Mouse (Mus musculus) hindbrain, embryonic 13.5 days (tissue): ENCODE results near the gene Stmnd1. TPM values are rescaled to one million over a fixed set of nuclear protein-coding genes. Genes with fewer than 3 reads are reported as not detected.

Experiments
- ATAC-seq: fragments of 200-750 bp; cut with Nextera tagmentation; 2 replicates; pipeline ENCODE4 v1.8.0; 2017; ENCODE audit warnings: moderate TSS enrichment; ENCODE audit not compliant: low FRiP score
- H3K27ac ChIP-seq: fragments of 300-500 bp; sonication (generic); 2 replicates; pipeline ENCODE4 v1.5.1; 2015; ENCODE audit warnings: inconsistent platforms, mild to moderate bottlenecking, moderate library complexity
- H3K27me3 ChIP-seq: fragments of 300-500 bp; sonication (generic); 2 replicates; pipeline ENCODE4 v1.6.1; 2015; ENCODE audit warnings: mild to moderate bottlenecking, inconsistent platforms
- H3K36me3 ChIP-seq: fragments of 300-500 bp; sonication (generic); 2 replicates; pipeline ENCODE4 v1.6.1; 2015; ENCODE audit warnings: mild to moderate bottlenecking, inconsistent platforms
- H3K4me1 ChIP-seq: fragments of 300-500 bp; sonication (generic); replicated peaks from 2 replicates; pipeline ENCODE4 v1.6.1; 2015; ENCODE audit warnings: inconsistent platforms
- H3K4me2 ChIP-seq: fragments of 300-500 bp; sonication (generic); 2 replicates; pipeline ENCODE4 v1.6.1; 2015; ENCODE audit warnings: inconsistent platforms, mild to moderate bottlenecking, moderate library complexity
- H3K4me3 ChIP-seq: fragments of 300-500 bp; sonication (generic); 2 replicates; pipeline ENCODE4 v1.5.1; 2015; ENCODE audit warnings: mild to moderate bottlenecking, inconsistent platforms
- H3K9ac ChIP-seq: fragments of 300-500 bp; sonication (generic); 2 replicates; pipeline ENCODE4 v1.6.1; 2015; ENCODE audit warnings: mild to moderate bottlenecking, inconsistent platforms
- H3K9me3 ChIP-seq: fragments of 300-500 bp; sonication (generic); 2 replicates; pipeline ENCODE4 v1.6.1; 2016; ENCODE audit warnings: inconsistent platforms
- WGBS: fragments of 180-500 bp; shearing (Covaris S2); methylation state at CpG from one replicate; pipeline ENCODE4 v1.1.7; 2015; 5-methylcytosine and 5-hydroxymethylcytosine counted together
- polyA plus RNA-seq: library from polyadenylated mRNA; unstranded; fragments of >200 nt; fragmentation: Nextera tagmentation; extraction: Ambion mirVana; gene quantifications from 2 replicates; pipeline ENCODE4 v1.2.1, GENCODE M21; 2015

The Stmnd1 gene
- polyA plus RNA-seq, 1 experiment from 2014 or later: not detected

DNA sequence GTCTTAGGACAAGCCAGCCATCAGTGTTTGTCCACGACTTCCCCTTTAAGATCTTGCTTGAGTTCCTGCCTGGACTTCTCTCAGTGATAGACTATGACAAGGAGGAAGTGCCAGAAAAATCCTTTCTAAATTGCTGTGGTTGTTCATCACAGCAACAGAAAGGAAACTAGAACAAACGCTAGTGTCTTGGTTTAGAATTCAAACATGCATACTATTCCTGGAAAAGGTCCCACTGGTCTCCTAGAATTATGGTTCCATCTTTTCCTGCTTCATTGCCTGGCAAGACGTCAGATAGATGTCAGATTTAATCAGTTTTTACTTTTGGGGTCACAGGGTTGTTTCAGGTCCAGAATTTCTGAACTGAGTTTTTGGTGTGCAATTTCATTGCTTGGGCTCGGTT is 14.0 kb upstream of the Stmnd1 start:
- no peaks in the 10 kb centered on the region for H3K27me3 ChIP-seq
- 75% methylated on average over 4 of the region's 4 CpGs for WGBS
- ATAC-seq: no peak
- H3K9ac ChIP-seq: no peak overlapping the region
- H3K4me3 ChIP-seq: no peak overlapping the region
- H3K27ac ChIP-seq: no peak overlapping the region
- H3K9me3 ChIP-seq: no peaks in the 10 kb centered on the region
- no peaks in the 10 kb centered on the region for H3K36me3 ChIP-seq
- H3K4me2 ChIP-seq: no peak overlapping the region
- no peaks in the 10 kb centered on the region for H3K4me1 ChIP-seq

DNA sequence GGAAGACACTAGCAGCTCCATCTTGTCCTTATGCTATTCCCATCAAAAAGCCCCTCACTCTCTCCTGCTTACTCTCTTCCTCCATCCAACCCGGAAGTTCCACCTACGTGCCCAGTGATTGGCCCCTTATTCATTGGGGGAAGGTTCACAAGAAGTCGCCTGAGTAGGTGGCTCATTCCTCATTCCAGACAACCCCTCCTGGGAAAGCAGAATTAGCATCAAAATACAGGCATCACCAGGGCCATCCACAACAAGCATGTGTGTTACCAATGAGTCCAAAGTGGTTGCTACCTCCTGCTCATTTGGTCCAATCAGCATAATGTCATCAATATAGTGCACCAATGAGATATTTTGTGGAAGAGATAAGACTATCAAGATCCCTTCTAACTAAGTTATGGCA is 12.3 kb upstream of the Stmnd1 start:
- 0 out of 2 replicates have a peak, but pooled peaks cover 2% of the 10 kb centered on the region for H3K27me3 ChIP-seq
- H3K4me2 ChIP-seq: no peak overlapping the region
- H3K9ac ChIP-seq: no peak overlapping the region
- H3K9me3 ChIP-seq: no peaks in the 10 kb centered on the region
- H3K4me3 ChIP-seq: no peak overlapping the region
- no peak for ATAC-seq
- H3K36me3 ChIP-seq: no peaks in the 10 kb centered on the region
- no peaks in the 10 kb centered on the region for H3K4me1 ChIP-seq
- H3K27ac ChIP-seq: no peak overlapping the region
- WGBS: 44% methylated on average over 3 of the region's 3 CpGs

DNA sequence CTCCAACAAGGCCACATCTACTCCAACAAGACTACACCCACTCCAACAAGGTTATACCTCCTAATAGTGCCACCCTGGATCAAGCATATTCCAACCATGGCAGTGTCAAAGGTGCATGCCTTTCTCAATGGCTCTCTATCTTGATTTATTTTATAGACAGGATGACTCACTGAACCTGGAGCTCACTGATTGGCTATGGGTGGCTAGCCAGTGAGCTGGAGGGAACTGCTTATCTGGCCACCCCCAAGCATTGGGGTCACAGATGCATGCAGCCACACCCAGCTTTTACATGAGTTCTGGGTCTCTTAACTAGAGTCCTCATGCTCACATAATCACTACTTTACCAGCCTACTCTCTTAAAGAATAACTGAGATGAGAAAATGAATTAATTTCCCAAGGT is 5.7 kb upstream of the Stmnd1 start:
- Histone ChIP-seq H3K36me3 (no peaks in the 10 kb centered on the region), H3K27me3 (0 out of 2 replicates have a peak, but pooled peaks cover 2% of the 10 kb centered on the region), H3K9ac (no peak overlapping the region), H3K4me3 (no peak overlapping the region), H3K4me2 (no peak overlapping the region), H3K27ac (no peak overlapping the region), H3K4me1 (peaks cover 20% of the 10 kb centered on the region), H3K9me3 (no peaks in the 10 kb centered on the region)
- ATAC-seq: no peak

DNA sequence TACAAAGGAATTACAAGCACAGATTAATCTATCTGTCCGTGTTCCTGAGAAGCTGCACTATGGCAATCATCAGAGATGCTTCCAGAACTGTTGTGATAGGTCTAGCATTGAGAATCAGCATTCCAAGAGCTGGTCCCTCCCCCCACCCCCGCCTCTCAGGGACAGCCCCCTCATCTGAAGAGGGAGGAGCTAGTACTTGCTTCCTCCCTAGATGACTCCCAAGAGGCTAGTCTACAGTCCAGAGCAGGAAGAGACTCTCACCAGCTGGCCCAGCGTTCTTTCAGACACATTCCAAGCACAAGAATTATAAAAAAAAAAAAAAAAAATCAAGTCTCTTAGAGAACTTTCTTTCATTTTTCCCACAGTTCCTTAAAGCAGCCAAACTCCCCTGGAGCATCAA is 5.2 kb upstream of the Stmnd1 start:
- no peak overlapping the region for H3K4me3 ChIP-seq
- 49% methylated on average over 3 of the region's 3 CpGs for WGBS
- peaks cover 26% of the 10 kb centered on the region for H3K4me1 ChIP-seq
- 0 out of 2 replicates have a peak, but pooled peaks cover 2% of the 10 kb centered on the region for H3K27me3 ChIP-seq
- H3K9me3 ChIP-seq: no peaks in the 10 kb centered on the region
- no peak for ATAC-seq
- H3K4me2 ChIP-seq: no peak overlapping the region
- H3K36me3 ChIP-seq: no peaks in the 10 kb centered on the region
- no peak overlapping the region for H3K9ac ChIP-seq
- no peak overlapping the region for H3K27ac ChIP-seq

DNA sequence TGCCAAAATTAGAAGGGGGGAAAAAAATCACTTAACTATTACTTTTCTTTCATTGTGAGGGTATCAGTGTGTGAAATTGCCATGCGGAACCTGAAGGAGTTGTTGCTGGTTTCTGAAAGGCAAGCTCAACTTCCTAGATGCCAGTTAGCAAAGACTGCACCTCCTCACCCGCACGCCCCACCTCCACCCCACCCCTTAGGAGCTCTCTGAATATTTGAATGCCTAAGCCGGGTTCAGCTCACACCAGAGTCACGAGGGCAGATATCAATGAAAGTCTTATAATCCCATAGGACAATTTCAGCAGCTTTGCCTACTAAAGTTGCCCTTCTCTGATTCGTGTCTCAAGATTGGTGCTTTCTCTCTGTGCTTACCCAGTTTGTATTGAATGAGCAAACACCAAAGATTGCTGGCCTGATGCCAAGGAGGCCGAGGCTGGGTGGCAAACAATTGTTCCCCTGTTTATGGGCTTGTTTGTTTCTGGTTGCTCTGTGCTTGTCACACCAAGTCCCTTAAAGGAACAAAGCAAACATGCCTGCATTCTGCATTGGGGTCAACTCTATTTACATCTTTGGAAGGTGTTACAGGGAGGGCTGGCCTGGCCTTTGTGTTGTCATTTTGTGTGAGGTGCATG is 4.6 kb upstream of the Stmnd1 start:
- ATAC-seq: no peak

DNA sequence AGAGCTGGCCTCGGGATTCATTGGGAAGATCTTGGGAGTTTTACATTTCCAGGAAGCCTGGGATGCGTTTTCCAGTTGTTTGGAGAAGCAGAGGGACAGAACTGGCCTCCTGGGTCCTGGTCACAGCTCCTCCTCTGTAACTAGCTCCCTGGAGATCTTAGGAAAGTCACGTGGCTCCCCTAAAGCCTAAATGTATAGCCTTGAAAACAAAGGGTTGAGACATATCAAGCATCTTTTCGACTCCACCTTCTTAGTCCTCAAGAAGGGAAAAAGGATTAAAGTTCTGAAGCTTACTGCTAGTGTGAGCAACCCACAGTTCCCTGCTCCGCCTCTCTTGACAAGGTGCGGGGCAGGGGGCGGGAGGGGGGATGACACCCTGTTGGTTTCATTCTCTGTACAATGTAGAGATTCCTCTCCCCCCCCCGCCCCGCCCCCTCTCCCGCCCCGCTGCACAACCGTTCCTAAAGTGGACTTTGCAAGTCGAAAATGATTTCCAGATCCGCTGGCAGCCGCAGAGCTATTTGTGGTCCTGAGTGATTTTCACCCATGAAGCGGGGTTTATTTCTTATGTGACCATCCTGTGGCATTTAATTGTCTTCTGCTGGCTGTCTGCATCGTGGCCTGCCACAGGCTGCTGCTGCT is 589 bp upstream of the Stmnd1 start:
- no peaks in the 10 kb centered on the region for H3K36me3 ChIP-seq
- H3K9me3 ChIP-seq: no peaks in the 10 kb centered on the region
- peaks cover 30% of the 10 kb centered on the region for H3K4me1 ChIP-seq
- peak overlapping the region; percentile 43; the same call in 1 of the 2 replicates for H3K9ac ChIP-seq
- peak overlapping the region; percentile 48; the same call in 1 of the 2 replicates for H3K27ac ChIP-seq
- H3K4me3 ChIP-seq: 0 out of 2 replicates have a peak overlapping the region, but pooled peaks have one; percentile 15
- peak overlapping the region; percentile 42 for H3K4me2 ChIP-seq
- no peak for ATAC-seq
- 11% methylated on average over 17 of the region's 17 CpGs for WGBS
- H3K27me3 ChIP-seq: 0 out of 2 replicates have a peak, but pooled peaks cover 2% of the 10 kb centered on the region

More for the DNA sequence above, 4.6 kb upstream of the Stmnd1 start:
- H3K4me3 ChIP-seq: no peak overlapping the region
- 0 out of 2 replicates have a peak, but pooled peaks cover 2% of the 10 kb centered on the region for H3K27me3 ChIP-seq
- H3K4me1 ChIP-seq: peaks cover 30% of the 10 kb centered on the region
- no peaks in the 10 kb centered on the region for H3K36me3 ChIP-seq
- H3K27ac ChIP-seq: peak overlapping the region; percentile 42
- 28% methylated on average over 7 of the region's 7 CpGs for WGBS
- H3K4me2 ChIP-seq: no peak overlapping the region
- H3K9me3 ChIP-seq: no peaks in the 10 kb centered on the region
- no peak overlapping the region for H3K9ac ChIP-seq

DNA sequence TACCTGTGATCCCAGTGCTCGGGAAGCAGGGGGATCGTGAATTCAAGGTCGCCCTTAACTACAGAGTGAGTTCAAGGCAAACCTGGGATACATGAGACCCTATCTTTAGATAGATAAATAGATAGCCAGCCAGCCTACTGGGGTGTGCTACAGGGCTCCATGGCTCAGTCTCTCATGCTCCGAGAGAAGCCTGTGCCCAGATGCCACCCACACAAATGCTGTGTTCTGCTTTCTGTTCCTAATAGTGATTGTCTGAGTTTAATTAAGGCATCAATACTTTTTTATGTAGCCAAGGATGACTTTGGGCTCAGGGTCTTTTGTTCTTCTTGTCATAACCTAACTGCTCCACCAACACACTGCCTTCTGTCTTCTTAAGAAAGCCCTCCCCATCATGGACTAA is 2.2 kb downstream of the Stmnd1 start:
- Histone ChIP-seq H3K36me3 (no peaks in the 10 kb centered on the region), H3K4me1 (peaks cover 12% of the 10 kb centered on the region), H3K27me3 (0 out of 2 replicates have a peak, but pooled peaks cover 2% of the 10 kb centered on the region), H3K4me3 (no peak overlapping the region), H3K9me3 (no peaks in the 10 kb centered on the region), H3K9ac (no peak overlapping the region), H3K27ac (no peak overlapping the region), H3K4me2 (no peak overlapping the region)
- 94% methylated on average over 4 of the region's 4 CpGs for WGBS
- no peak for ATAC-seq

DNA sequence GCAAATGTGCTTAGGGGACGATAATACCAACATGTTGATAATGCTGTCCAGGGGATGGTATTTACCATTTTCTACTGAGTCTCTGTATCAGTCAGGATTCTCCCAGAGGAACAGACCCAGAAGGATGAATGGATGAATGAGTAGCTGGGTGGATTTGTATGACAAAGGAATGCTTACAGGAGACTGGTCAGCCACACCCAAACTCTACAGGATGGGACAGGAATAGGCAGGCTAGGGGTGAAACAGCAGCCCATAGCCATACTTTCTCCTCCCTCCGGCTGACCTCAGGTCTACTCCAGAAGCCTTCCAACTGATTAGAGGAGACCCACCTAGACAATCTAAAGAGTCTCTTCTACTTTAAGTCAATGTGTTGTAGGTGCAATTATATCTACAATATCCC is 9.0 kb downstream of the Stmnd1 start:
- H3K9me3 ChIP-seq: no peaks in the 10 kb centered on the region
- H3K27ac ChIP-seq: no peak overlapping the region
- no peak overlapping the region for H3K9ac ChIP-seq
- H3K4me3 ChIP-seq: no peak overlapping the region
- 91% methylated on average over 2 of the region's 2 CpGs for WGBS
- H3K4me2 ChIP-seq: no peak overlapping the region
- no peak for ATAC-seq
- H3K27me3 ChIP-seq: no peaks in the 10 kb centered on the region
- H3K4me1 ChIP-seq: no peaks in the 10 kb centered on the region
- H3K36me3 ChIP-seq: no peaks in the 10 kb centered on the region

DNA sequence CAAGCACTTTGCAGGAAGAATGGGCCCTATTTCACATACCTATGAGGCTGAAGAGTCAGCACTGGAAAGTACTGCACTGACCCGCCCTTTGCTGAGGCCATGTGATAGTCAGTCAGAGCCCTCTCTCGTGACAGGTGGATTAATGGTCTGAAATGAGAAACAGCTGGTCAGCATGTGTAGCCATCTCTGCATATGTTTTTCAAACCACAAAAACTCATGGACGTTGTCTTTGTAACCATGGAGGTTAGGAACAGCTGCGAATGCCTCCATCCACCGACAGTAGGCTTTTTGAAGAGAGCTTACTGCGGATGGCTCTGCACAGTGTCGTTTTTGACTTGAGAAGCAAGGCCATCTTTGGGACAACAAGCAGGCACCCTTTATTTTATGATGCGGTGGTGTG is 14.3 kb downstream of the Stmnd1 start:
- no peak for ATAC-seq
- Histone ChIP-seq H3K27ac (no peak overlapping the region), H3K4me1 (no peaks in the 10 kb centered on the region), H3K9me3 (no peaks in the 10 kb centered on the region), H3K9ac (no peak overlapping the region), H3K36me3 (no peaks in the 10 kb centered on the region), H3K4me2 (no peak overlapping the region), H3K27me3 (no peaks in the 10 kb centered on the region), H3K4me3 (no peak overlapping the region)
- 83% methylated on average over 8 of the region's 8 CpGs for WGBS

DNA sequence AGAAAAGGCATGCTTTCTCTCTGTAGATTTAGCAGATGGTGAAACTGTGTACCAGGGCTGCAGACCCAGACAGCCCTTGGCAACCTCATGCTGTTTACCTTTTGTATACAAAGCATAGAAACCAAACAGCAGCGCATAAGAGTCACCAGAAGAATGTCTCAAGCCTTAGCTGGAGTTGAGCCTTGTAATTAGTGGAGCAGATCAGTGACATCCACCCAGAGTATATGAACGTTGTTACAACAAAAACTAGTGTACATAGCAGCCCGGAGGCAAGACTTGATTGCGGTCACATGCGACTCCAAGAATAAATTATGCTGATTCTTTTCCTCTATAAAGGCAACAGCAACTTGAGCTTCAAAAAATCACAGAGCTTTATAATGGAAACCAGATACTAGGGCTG is 14.9 kb downstream of the Stmnd1 start:
- H3K4me2 ChIP-seq: no peak overlapping the region
- no peaks in the 10 kb centered on the region for H3K36me3 ChIP-seq
- no peak overlapping the region for H3K27ac ChIP-seq
- WGBS: 82% methylated on average over 5 of the region's 5 CpGs
- H3K27me3 ChIP-seq: no peaks in the 10 kb centered on the region
- no peak for ATAC-seq
- H3K4me1 ChIP-seq: no peaks in the 10 kb centered on the region
- H3K4me3 ChIP-seq: no peak overlapping the region
- no peaks in the 10 kb centered on the region for H3K9me3 ChIP-seq
- no peak overlapping the region for H3K9ac ChIP-seq

DNA sequence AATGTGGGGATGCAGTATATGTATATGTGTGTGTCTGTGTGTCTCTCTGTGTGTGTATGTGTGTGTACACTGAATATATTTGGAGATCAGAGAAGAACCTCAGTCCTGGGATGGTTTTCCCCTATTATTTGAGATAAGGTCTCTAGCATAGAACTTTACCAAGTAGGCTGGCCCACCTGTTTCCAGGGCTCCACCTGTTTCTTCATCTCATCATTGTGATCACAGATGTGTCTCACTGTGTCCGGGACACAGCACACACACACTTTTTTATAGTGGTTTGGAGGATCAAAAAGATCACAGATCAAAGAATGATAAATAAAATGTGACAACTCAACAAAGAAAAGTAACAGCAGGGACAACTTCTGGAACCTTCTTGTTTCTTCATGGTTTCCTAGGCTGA is 17.0 kb downstream of the Stmnd1 start:
- 80% methylated on average over 1 of the region's 1 CpGs for WGBS
- no peaks in the 10 kb centered on the region for H3K27me3 ChIP-seq
- no peaks in the 10 kb centered on the region for H3K9me3 ChIP-seq
- no peak overlapping the region for H3K9ac ChIP-seq
- no peak overlapping the region for H3K4me3 ChIP-seq
- no peak overlapping the region for H3K27ac ChIP-seq
- ATAC-seq: no peak
- no peaks in the 10 kb centered on the region for H3K36me3 ChIP-seq
- H3K4me2 ChIP-seq: no peak overlapping the region
- no peaks in the 10 kb centered on the region for H3K4me1 ChIP-seq

DNA sequence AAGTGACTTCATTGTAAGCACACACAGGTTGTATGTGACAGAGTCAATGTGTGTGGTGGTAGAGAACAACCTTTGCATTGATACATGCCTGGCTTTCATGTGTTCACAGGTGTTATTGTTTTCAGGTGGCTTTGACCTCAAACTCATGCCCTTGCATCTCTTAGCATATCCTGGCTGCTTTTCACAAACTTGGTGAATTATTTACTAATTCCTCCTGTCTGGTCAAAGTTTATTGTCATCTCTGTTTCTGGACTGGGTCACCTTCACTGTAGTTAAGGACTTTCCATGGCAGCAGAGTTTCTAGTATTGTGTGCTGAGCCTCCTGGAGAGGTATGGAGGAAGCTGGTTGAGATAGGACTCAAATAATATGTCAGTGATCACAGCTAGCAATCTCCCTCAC is 20.8 kb downstream of the Stmnd1 start:
- no peaks in the 10 kb centered on the region for H3K27me3 ChIP-seq
- no peak overlapping the region for H3K27ac ChIP-seq
- no peak overlapping the region for H3K4me2 ChIP-seq
- H3K9me3 ChIP-seq: no peaks in the 10 kb centered on the region
- ATAC-seq: no peak
- no peaks in the 10 kb centered on the region for H3K4me1 ChIP-seq
- H3K9ac ChIP-seq: no peak overlapping the region
- no peak overlapping the region for H3K4me3 ChIP-seq
- no peaks in the 10 kb centered on the region for H3K36me3 ChIP-seq

DNA sequence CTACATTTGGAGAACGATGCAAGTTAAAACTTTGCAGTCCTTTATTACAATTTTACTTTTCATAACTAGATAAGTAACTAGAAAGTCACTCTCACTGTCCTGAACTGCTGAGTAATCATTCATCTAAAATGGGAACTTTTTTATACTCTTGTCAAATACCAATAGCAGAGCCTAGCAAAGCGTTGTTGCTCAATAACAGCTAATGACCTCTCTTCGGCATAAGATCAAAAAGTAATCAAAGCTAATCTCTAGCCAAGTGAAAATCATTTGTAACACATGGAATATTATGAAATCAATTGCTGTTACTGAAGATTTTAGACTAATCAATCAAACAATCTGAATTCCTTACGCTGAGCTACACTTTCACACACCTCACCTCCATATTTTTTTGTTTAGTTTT is 24.2 kb downstream of the Stmnd1 start:
- H3K27ac ChIP-seq: no peak overlapping the region

More for the DNA sequence above, 24.2 kb downstream of the Stmnd1 start:
- 94% methylated on average over 4 of the region's 4 CpGs for WGBS
- Histone ChIP-seq H3K4me1 (no peaks in the 10 kb centered on the region), H3K4me3 (no peak overlapping the region), H3K9me3 (no peaks in the 10 kb centered on the region), H3K9ac (no peak overlapping the region), H3K36me3 (no peaks in the 10 kb centered on the region), H3K27me3 (no peaks in the 10 kb centered on the region), H3K4me2 (no peak overlapping the region)
- ATAC-seq: no peak
